Mouse (Mus musculus) neural tube, embryonic 13.5 days (tissue): ENCODE results near the gene Mgat1. TPM values are rescaled to one million over a fixed set of nuclear protein-coding genes. Genes with fewer than 3 reads are reported as not detected.
"Not testable (repeated sequence)": the region's sequence is repeated elsewhere in the genome, so short reads cannot be mapped to it uniquely, and the experiment has no call there.

Experiments used
- ATAC-seq: fragments of 200-750 bp; cut with Nextera tagmentation; 2 replicates; pipeline ENCODE4 v1.8.0; 2017; ENCODE audit warnings: low read depth, mild to moderate bottlenecking, moderate TSS enrichment, moderate library complexity
- H3K27ac ChIP-seq: fragments of 300-500 bp; sonication (generic); replicated peaks from 2 replicates; pipeline ENCODE4 v1.5.1; 2015; ENCODE audit warnings: moderate library complexity, mild to moderate bottlenecking, inconsistent platforms
- H3K27me3 ChIP-seq: fragments of 300-500 bp; sonication (generic); 2 replicates; pipeline ENCODE4 v1.6.1; 2015; ENCODE audit warnings: mild to moderate bottlenecking, inconsistent platforms
- H3K36me3 ChIP-seq: fragments of 300-500 bp; sonication (generic); 2 replicates; pipeline ENCODE4 v1.6.1; 2015; ENCODE audit warnings: mild to moderate bottlenecking, inconsistent platforms
- H3K4me1 ChIP-seq: fragments of 300-500 bp; sonication (generic); replicated peaks from 2 replicates; pipeline ENCODE4 v1.6.1; 2015; ENCODE audit warnings: inconsistent platforms
- H3K4me2 ChIP-seq: fragments of 300-500 bp; sonication (generic); 2 replicates; pipeline ENCODE4 v1.6.1; 2015; ENCODE audit warnings: inconsistent platforms, mild to moderate bottlenecking, moderate library complexity
- H3K4me3 ChIP-seq: fragments of 300-500 bp; sonication (generic); 2 replicates; pipeline ENCODE4 v1.5.1; 2015; ENCODE audit warnings: mild to moderate bottlenecking, inconsistent platforms
- H3K9ac ChIP-seq: fragments of 300-500 bp; sonication (generic); 2 replicates; pipeline ENCODE4 v1.6.1; 2015; ENCODE audit warnings: moderate library complexity, mild to moderate bottlenecking, inconsistent platforms
- H3K9me3 ChIP-seq: fragments of 300-500 bp; sonication (generic); 2 replicates; pipeline ENCODE4 v1.6.1; 2016; ENCODE audit warnings: inconsistent platforms
- WGBS: fragments of 180-500 bp; shearing (Covaris S2); methylation state at CpG from one replicate; pipeline ENCODE4 v1.1.7; 2015; 5-methylcytosine and 5-hydroxymethylcytosine counted together
- polyA plus RNA-seq: library from polyadenylated mRNA; unstranded; fragments of >200 nt; fragmentation: Nextera tagmentation; extraction: Ambion mirVana; gene quantifications from 2 replicates; pipeline ENCODE4 v1.2.1, GENCODE M21; 2015

Mgat1 gene
- polyA plus RNA-seq, 1 experiment from 2014 or later = 32.4 TPM

GRCm38 (mm10) chr11:49267970-49268579 is 24.1 kb downstream of the Mgat1 start:
- H3K4me1 ChIP-seq = no peaks in the 10 kb centered on the region
- no peak for ATAC-seq
- WGBS = 79% methylated on average over 15 of the region's 15 CpGs

GRCm38 (mm10) chr11:49269761-49270160 is 25.8 kb downstream of the Mgat1 start:
- peaks cover 5% of the 10 kb centered on the region for H3K4me1 ChIP-seq
- H3K4me2 ChIP-seq = no peak overlapping the region
- WGBS = 92% methylated on average over 9 of the region's 9 CpGs
- no peaks in the 10 kb centered on the region for H3K9me3 ChIP-seq
- H3K27ac ChIP-seq = no peak overlapping the region
- peaks cover 5% of the 10 kb centered on the region; the same call in 1 of the 2 replicates for H3K36me3 ChIP-seq
- no peak overlapping the region for H3K4me3 ChIP-seq
- H3K27me3 ChIP-seq = no peaks in the 10 kb centered on the region
- H3K9ac ChIP-seq = no peak overlapping the region
- ATAC-seq = no peak

More at GRCm38 (mm10) chr11:49267970-49268579, 24.1 kb downstream of the Mgat1 start:
- Histone ChIP-seq H3K9ac (no peak overlapping the region), H3K36me3 (peaks cover 7% of the 10 kb centered on the region; the same call in 1 of the 2 replicates), H3K4me3 (no peak overlapping the region), H3K9me3 (no peaks in the 10 kb centered on the region), H3K4me2 (no peak overlapping the region), H3K27ac (no peak overlapping the region), H3K27me3 (no peaks in the 10 kb centered on the region)

- Histone ChIP-seq H3K27ac (no peak overlapping the region), H3K4me3 (no peak overlapping the region), H3K9me3 (no peaks in the 10 kb centered on the region), H3K36me3 (no peaks in the 10 kb centered on the region), H3K9ac (no peak overlapping the region), H3K4me1 (peaks cover 5% of the 10 kb centered on the region), H3K4me2 (no peak overlapping the region), H3K27me3 (no peaks in the 10 kb centered on the region)
- no peak for ATAC-seq
- WGBS = 85% methylated on average over 4 of the region's 4 CpGs
Measured at GRCm38 (mm10) chr11:49270368-49270767, 26.4 kb downstream of the Mgat1 start.

GRCm38 (mm10) chr11:49271334-49271733 is 27.3 kb downstream of the Mgat1 start:
- no peak overlapping the region for H3K27ac ChIP-seq
- H3K4me2 ChIP-seq = no peak overlapping the region
- no peaks in the 10 kb centered on the region for H3K9me3 ChIP-seq
- WGBS = 33% methylated on average over 7 of the region's 7 CpGs
- no peaks in the 10 kb centered on the region for H3K27me3 ChIP-seq
- H3K4me3 ChIP-seq = no peak overlapping the region
- no peak overlapping the region for H3K9ac ChIP-seq
- ATAC-seq = 0 out of 2 replicates have a peak, but pooled peaks have one; percentile 29
- H3K4me1 ChIP-seq = peaks cover 5% of the 10 kb centered on the region
- H3K36me3 ChIP-seq = no peaks in the 10 kb centered on the region

- Histone ChIP-seq H3K36me3 (no peaks in the 10 kb centered on the region), H3K4me3 (no peak overlapping the region), H3K4me1 (peaks cover 5% of the 10 kb centered on the region), H3K9ac (peak overlapping the region; percentile 18; the same call in 1 of the 2 replicates), H3K9me3 (no peaks in the 10 kb centered on the region), H3K27me3 (no peaks in the 10 kb centered on the region), H3K27ac (0 out of 2 replicates have a peak overlapping the region, but pooled peaks have one; percentile 9), H3K4me2 (no peak overlapping the region)
- peak; percentile 77; the same call in 1 of the 2 replicates for ATAC-seq
- WGBS = 45% methylated on average over 11 of the region's 11 CpGs
Measured at GRCm38 (mm10) chr11:49273834-49274519, 30.0 kb downstream of the Mgat1 start.

GRCm38 (mm10) chr11:49278222-49278621 is 34.2 kb downstream of the Mgat1 start, which contains the start of gene Olfr1393:
TSS of gene Olfr1393 (plus strand) at chr11:49278304.
- no peak within 1 kb of the TSS for H3K9ac ChIP-seq
- no peaks in the 10 kb centered on the region for H3K36me3 ChIP-seq
- H3K4me3 ChIP-seq = no peak within 1 kb of the TSS
- ATAC-seq = no peak
- H3K4me2 ChIP-seq = no peak within 1 kb of the TSS
- peaks cover 5% of the 10 kb centered on the region for H3K4me1 ChIP-seq
- no peaks in the 10 kb centered on the region for H3K9me3 ChIP-seq
- no peaks in the 10 kb centered on the region for H3K27me3 ChIP-seq
- WGBS = 81% methylated on average over 3 of the region's 3 CpGs
- H3K27ac ChIP-seq = no peak within 1 kb of the TSS

GRCm38 (mm10) chr11:49284982-49285381 is 41.0 kb downstream of the Mgat1 start, which contains the start of gene Olfr1392:
TSS of gene Olfr1392 (plus strand) at chr11:49285282.
- not testable (repeated sequence) for ATAC-seq, H3K27me3 ChIP-seq, H3K4me3 ChIP-seq, H3K9me3 ChIP-seq, H3K4me2 ChIP-seq, H3K4me1 ChIP-seq, H3K27ac ChIP-seq, H3K9ac ChIP-seq, H3K36me3 ChIP-seq
- WGBS = 56% methylated on average over 1 of the region's 1 CpGs

- H3K27ac ChIP-seq = no peak overlapping the region
- H3K9ac ChIP-seq = no peak overlapping the region
- H3K4me2 ChIP-seq = no peak overlapping the region
- ATAC-seq = no peak
- H3K9me3 ChIP-seq = no peaks in the 10 kb centered on the region
- no peaks in the 10 kb centered on the region for H3K36me3 ChIP-seq
- no peaks in the 10 kb centered on the region for H3K27me3 ChIP-seq
- WGBS = 89% methylated on average over 2 of the region's 2 CpGs
- H3K4me1 ChIP-seq = no peaks in the 10 kb centered on the region
- H3K4me3 ChIP-seq = no peak overlapping the region
Measured at GRCm38 (mm10) chr11:49287251-49287650, 43.3 kb downstream of the Mgat1 start.

GRCm38 (mm10) chr11:49292777-49293176 is 48.8 kb downstream of the Mgat1 start:
- Histone ChIP-seq H3K27ac (no peak overlapping the region), H3K27me3 (no peaks in the 10 kb centered on the region), H3K9me3 (no peaks in the 10 kb centered on the region), H3K4me1 (no peaks in the 10 kb centered on the region), H3K36me3 (no peaks in the 10 kb centered on the region), H3K4me3 (no peak overlapping the region), H3K9ac (no peak overlapping the region), H3K4me2 (no peak overlapping the region)
- no peak for ATAC-seq
- WGBS = 77% methylated on average over 3 of the region's 3 CpGs

GRCm38 (mm10) chr11:49304441-49304840 is 60.5 kb downstream of the Mgat1 start, which contains the start of gene Olfr10:
TSS of gene Olfr10 (plus strand) at chr11:49304741.
- no peaks in the 10 kb centered on the region for H3K27me3 ChIP-seq
- H3K36me3 ChIP-seq = no peaks in the 10 kb centered on the region
- no peak within 1 kb of the TSS for H3K27ac ChIP-seq
- no peak within 1 kb of the TSS for H3K9ac ChIP-seq
- no peaks in the 10 kb centered on the region for H3K4me1 ChIP-seq
- H3K9me3 ChIP-seq = no peaks in the 10 kb centered on the region
- no peak within 1 kb of the TSS for H3K4me2 ChIP-seq
- ATAC-seq = no peak
- H3K4me3 ChIP-seq = no peak within 1 kb of the TSS

GRCm38 (mm10) chr11:49308547-49308946 is 64.6 kb downstream of the Mgat1 start:
- H3K27me3 ChIP-seq, H3K4me1 ChIP-seq, H3K9ac ChIP-seq, ATAC-seq, H3K9me3 ChIP-seq, H3K4me2 ChIP-seq, H3K4me3 ChIP-seq, H3K27ac ChIP-seq, H3K36me3 ChIP-seq: not testable (repeated sequence)
- 86% methylated on average over 5 of the region's 5 CpGs for WGBS
